Mouse (Mus musculus): ENCODE results near the gene Tmem51. TPM values are rescaled to one million over a fixed set of nuclear protein-coding genes. Genes with fewer than 3 reads are reported as not detected.
"Not testable (repeated sequence)": the region's sequence is repeated elsewhere in the genome, so short reads cannot be mapped to it uniquely, and the experiment has no call there.

The Tmem51 gene
- polyA plus RNA-seq, 1 experiment, result 44.9 TPM

GRCm38 (mm10) chr4:142060455-142061378 is 23.4 kb downstream of the Tmem51 start:
- no peak for DNase-seq (ENCODE audit: low spot score)

DNA sequence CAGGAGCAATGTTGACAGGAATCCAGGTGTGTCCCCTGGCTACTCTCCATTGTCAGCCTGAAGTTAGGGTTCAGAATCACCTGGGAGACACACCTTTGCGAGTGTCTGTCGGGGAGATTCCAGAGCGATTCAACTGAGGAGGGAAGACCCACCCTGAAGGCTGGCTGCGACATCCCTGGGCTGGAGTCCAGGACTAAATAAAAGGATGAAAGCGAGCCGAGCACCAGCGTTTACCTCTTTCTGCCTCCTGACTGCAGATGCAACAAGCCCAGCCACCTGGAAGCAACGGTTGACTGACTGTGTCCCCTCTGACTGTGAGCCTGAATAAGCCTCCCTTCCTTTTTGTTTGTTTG is 24.3 kb downstream of the Tmem51 start:
- no peak for DNase-seq (ENCODE audit: low spot score)

DNA sequence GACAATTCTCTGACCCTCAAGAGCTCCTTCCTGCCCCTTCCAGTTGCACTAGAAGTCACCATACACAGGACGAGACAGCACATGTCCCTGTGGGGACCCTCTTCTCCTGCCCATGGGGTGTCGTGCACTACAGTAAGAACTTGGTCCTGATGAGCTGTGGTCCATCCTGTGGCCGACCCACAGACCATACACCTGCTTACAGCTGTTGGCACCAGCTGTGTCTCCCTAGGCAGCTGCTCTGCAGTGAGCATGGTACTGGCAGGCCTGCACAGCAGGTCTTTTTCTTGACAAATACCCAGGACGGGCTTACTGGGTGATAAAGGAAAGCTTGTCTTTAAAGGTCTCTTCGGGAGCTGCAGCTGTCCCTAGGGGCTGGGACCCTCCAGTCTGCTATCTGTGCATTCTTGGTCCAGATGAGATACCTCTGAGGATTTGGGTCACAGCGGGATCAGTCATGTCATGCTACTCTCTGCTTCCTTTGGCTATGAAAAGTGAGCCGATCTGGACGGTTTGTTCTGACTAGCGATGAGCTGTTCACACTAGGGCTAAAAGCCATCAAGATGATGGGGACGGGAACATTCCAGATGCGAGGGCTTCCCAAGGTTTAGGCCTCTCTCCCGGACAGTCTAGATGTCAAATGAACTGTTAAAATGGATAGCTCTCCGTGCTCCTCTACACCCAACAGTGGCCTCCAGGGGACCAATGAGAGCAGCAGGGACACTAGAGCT is 24.8 kb downstream of the Tmem51 start:
- DNase-seq (ENCODE audit: low spot score), result no peak

DNA sequence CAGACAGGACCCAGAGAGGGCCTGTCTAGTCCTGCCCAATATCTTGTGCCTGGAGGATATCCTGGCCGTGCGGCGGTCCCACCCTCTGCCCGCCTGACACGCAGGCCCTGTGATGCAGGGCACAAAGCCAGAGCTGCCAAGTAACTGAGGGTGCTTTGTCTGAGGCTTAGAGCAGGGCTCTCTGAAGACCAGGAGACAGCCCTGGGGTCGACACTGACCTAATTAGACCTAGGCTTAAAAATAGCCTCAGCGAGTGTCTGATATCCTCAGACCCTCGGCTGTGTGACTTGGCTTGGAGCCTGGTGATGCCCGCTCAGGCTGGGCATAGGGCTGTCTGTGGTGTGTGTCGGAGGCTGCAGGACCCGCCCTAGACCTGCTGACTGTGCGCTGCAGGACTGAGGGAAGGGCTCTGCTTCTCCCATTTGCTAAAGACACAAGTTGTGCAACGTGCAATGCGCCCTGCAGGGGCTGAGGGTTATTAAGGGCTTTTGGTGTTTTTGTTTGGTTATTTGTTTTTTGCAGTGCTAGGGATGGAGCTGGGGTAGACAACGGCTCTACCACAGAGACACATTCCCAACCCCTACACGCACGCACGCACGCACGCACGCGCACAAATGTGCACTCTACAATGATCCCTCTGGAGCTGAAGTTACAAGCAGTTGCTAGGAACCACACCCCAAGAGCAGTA is 26.4 kb downstream of the Tmem51 start:
- DNase-seq (ENCODE audit: low spot score), result no peak

- DNase-seq (ENCODE audit: low spot score), result no peak
These were observed 28.5 kb downstream of the Tmem51 start for GRCm38 (mm10) chr4:142055600-142055999.

GRCm38 (mm10) chr4:142054580-142054979 is 29.5 kb downstream of the Tmem51 start:
- no peak for DNase-seq (ENCODE audit: low spot score)

GRCm38 (mm10) chr4:142053661-142054448 is 30.2 kb downstream of the Tmem51 start:
- no peak for DNase-seq (ENCODE audit: low spot score)

GRCm38 (mm10) chr4:142053261-142053660 is 30.8 kb downstream of the Tmem51 start:
- no peak for DNase-seq (ENCODE audit: low spot score)

DNA sequence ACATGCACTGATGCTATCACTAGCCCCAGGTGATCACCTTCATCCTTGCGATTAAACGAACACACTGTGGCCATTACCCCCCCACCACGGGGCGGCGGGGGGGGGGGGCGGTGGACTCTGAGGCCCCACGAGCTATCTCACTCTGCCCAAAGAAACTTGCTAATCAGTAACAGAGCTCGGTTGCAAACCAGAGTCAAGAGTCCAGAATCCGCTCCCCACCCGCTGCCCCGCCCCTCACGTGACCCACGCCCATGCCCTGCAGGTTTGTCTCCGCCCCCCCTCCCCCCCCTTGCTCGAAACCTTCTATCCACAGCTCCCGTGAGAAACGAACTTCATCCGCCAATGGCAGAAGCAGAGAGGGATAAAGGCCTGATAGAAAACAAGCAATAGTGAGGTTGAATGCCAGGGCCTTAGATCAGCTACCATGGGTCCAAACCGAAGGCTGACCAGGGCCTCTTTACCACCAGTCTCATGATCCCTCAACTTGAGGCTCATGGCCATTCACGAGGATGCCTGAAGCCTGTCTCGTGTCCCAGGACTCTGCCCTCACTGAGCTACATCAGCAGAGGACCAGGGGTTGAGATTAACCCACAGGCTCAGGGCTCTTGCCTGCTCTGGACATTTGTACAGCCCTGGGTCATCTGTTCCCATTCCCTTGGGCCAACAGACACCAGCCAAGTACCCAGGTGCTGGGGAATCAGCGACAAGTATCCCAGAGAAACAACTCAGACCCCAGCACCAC is 31.5 kb downstream of the Tmem51 start:
- no peak for DNase-seq (ENCODE audit: low spot score)

DNA sequence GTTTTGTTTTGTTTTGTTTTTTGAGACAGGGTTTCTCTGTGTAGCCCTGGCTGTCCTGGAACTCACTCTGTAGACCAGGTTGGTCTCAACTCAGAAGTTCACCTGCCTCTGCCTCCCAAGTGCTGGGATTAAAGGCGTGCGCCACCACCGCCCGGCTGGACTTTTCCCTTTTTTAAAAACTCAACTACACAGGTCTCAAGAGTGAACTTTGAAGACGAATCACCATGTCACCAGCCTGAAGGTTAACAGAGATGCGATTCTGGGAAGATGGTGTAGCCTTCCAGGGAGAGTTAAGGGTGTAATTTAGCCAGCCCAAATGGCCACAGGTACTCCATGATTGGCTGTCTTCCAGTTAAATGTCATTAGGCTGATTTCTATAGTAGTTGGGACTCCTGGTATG is 32.2 kb downstream of the Tmem51 start:
- not testable (repeated sequence) for DNase-seq (ENCODE audit: low spot score)

- DNase-seq (ENCODE audit: low spot score), result no peak
These were observed 34.1 kb downstream of the Tmem51 start for GRCm38 (mm10) chr4:142049963-142050362.

GRCm38 (mm10) chr4:142048391-142048790 is 35.7 kb downstream of the Tmem51 start:
- DNase-seq (ENCODE audit: low spot score), result no peak

GRCm38 (mm10) chr4:142047005-142047404 is 37.1 kb downstream of the Tmem51 start:
- no peak for DNase-seq (ENCODE audit: low spot score)

GRCm38 (mm10) chr4:142046496-142046895 is 37.6 kb downstream of the Tmem51 start:
- DNase-seq (ENCODE audit: low spot score), result no peak

- DNase-seq (ENCODE audit: low spot score), result no peak
These were observed 38.4 kb downstream of the Tmem51 start for GRCm38 (mm10) chr4:142045595-142046163.

DNA sequence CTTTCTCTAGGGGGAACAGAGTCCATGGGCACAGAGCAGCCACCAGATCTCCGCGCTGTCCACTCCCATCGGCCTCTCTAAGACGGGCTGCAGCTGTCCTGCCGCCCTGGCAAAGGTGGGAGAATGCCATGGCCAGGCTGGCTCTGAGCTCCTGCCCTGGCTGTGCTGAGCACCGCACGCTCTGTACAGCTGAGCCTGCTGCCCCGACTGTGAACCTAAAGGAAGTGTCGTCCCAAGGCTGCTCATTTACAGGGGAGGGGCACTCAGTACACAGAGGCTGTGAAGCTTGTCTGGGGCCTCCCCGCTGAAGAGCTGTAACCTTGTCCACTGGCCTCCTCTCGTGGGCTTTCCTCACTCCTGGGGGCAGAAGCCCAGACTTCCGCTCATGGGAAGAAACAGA is 39.7 kb downstream of the Tmem51 start:
- DNase-seq (ENCODE audit: low spot score), result no peak

DNA sequence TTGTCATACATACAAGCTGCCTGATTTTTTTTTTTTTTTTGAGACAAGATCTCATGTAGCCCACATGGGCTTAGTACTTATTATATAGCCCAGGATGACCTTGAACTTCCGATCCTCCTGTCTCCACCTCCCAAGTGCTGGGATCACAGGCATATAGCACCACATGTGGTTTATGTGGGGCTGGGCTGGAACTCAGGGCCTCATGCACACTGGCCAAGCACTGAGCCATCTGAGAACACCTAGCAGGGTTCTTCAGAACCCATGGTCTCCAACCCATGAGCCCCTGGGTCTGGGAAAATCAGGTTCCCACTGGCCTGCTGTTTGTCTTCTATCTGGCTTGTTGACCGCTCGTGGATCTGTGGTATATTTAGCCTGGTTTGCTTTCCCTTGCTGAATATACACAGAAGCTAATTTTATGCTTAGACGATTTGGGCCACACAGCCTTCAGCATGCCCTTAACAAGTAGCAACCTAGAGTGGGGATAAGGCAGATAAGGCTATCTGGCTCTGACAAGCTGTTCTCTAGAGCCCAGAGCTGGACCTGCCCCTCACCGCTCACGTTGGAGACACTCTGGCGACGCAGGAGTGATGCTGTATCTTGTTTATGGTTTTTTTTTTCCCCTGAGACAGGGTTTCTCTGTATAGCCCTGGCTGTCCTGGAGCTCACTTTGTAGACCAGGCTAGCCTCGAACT is 44.3 kb downstream of the Tmem51 start:
- DNase-seq (ENCODE audit: low spot score), result no peak

DNA sequence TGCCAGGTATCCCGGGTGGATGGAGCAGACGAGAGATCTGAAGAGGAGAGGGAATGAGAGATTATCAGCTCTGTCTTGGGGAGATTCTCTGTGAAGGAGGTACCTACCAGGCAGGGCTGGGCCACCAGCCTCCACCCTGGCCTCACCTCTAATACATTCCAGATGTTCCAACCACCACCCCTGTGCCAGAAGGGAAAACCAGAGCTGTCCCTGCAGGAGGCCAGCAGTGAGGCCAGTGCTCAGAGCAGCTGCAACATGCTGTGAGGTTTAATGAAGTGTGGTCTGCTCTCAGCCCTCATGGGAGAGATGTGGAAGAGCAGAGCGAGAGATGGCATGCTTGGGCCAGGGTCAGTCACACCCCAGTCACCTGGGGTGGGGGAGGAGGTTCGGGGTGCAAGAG is 46.2 kb downstream of the Tmem51 start:
- no peak for DNase-seq (ENCODE audit: low spot score)

- no peak for DNase-seq (ENCODE audit: low spot score)
These were observed 55.6 kb downstream of the Tmem51 start for GRCm38 (mm10) chr4:142028533-142028932.

DNA sequence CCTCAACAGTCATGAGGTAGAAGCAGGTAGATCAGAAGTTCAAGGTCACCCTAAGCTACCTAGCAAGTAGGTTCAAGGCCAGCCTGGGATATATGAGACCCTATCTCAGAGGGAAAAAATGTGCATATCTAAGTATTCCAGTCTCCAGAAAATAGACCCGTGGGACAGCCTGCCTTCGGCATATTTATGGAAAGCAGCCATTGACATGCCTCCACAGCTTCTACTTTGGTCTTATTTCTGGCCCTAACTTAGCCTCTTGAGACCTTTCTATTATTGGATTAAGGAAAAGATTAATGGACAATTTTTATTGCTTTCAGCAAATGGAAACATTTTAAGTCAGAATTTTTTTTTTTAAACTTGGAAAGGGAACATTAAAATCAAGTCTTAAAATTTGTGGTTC is 57.1 kb downstream of the Tmem51 start:
- no peak for DNase-seq (ENCODE audit: low spot score)
